Mouse (Mus musculus) c-Kit-negative CD71-positive TER-119-positive erythroid progenitor cells, embryonic 14.5 days (primary cell): ENCODE measurements around the gene Clec2i.
"Not testable (repeated sequence)": the region's sequence is repeated elsewhere in the genome, so short reads cannot be mapped to it uniquely, and the experiment has no call there.

Experiments used
- DNase-seq: peaks from one replicate; pipeline ENCODE4 v3.0.0-alpha.2; 2013; ENCODE audit warnings: low read depth, low spot score

The Clec2i gene

GRCm38 (mm10) chr6:128854895-128855294 lies 32.5 kb upstream of the Clec2i start:
- no peak for DNase-seq

GRCm38 (mm10) chr6:128855477-128855876 lies 31.9 kb upstream of the Clec2i start:
- no peak for DNase-seq

DNA sequence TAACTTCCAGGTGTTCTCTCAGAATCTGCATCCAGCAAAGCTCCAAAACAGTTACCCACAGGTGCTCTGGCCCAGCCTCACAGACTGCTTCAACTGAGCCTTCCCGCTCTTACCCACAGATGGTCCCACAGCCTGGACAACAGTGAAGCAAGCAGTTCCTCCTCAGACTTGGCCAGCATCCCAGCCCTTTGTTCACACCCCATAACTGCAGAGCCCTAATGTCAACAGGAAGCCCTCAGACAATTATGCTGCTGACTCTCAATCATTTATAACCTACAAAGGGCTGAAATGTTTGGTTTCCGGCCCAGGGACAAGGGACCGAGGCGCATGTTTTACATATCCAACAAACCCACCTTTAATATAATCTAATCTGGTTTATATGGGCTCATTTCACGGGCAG lies 31.1 kb upstream of the Clec2i start:
- no peak for DNase-seq

DNA sequence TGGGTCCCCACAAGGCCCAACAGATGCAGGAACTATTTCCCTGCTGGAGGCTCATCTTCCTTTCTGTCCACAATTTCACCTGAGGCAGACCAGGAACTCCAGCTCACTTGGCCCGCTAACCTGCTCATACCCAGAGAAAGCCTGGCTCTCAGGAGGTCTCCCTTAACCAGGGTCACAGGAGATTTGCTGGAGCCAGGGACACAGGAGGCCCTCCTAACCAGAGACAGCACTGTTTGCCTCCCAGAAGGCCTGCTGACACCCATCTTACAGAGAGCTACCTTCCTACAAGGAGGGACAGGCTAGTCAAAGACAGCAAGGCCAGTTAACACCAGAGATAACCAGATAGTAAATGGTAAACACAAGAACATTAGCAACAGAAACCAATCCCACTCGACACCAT lies 29.4 kb upstream of the Clec2i start:
- no peak for DNase-seq

- no peak for DNase-seq
Measured at GRCm38 (mm10) chr6:128868861-128869260, 18.5 kb upstream of the Clec2i start.

DNA sequence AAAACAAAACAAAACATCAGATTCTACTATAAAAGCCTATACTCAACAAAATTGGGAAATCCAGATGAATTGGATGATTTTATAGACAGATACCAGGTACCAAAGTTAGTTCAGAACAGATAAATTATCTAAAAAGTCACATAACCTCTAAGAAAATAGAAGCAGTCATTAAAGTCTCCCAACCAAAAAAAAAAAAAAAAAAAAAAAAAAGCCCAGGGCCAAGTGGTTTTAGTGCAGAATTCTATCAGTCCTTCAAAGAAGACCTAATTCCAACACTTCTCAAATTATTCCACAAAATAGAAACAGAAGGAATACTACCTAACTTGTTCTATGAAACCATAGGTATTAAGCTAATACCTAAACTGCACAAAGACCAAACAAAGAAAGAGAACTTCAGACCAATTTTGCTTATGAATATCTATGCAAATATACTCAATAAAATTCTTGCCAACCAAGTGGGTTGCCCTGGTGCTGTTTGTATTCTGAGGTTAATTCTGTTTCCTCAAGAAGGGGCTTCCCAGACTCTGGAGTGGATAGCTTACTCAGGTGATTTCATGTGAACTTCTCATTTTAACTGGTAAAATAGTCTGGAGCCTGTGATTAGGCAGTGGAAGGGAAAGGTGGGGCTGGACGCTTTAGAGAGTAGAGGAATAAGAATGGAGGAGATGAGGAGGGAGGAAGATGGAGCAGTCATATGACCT lies 15.3 kb upstream of the Clec2i start:
- DNase-seq = no peak

GRCm38 (mm10) chr6:128888834-128889233 lies 1.4 kb downstream of the Clec2i start:
- DNase-seq = no peak

GRCm38 (mm10) chr6:128890948-128891355 lies 3.6 kb downstream of the Clec2i start, which contains the start of gene BC035044:
Gene BC035044, minus strand, starts transcription at chr6:128891126.
- no peak for DNase-seq

GRCm38 (mm10) chr6:128895404-128896001 lies 8.1 kb downstream of the Clec2i start:
- no peak for DNase-seq

DNA sequence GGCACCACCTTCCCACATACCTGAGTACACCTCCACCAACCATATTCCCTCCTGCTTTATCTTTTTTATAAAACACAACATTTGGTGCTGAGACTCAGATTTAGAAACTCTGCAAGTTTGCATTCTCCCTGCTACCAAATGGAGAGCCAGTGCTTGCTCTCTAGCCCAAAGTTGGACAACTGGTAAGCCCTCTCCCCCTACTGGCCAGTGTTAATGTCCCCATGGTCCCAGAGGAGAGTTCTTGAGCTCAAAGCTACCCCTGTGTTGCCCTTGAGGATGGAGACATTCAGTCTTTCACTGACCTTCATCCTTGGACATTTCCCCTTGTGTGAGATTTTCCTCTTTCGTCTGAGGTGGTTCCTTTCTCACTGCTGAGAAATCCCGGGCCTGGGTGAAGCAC lies 12.7 kb downstream of the Clec2i start:
- DNase-seq = no peak

DNA sequence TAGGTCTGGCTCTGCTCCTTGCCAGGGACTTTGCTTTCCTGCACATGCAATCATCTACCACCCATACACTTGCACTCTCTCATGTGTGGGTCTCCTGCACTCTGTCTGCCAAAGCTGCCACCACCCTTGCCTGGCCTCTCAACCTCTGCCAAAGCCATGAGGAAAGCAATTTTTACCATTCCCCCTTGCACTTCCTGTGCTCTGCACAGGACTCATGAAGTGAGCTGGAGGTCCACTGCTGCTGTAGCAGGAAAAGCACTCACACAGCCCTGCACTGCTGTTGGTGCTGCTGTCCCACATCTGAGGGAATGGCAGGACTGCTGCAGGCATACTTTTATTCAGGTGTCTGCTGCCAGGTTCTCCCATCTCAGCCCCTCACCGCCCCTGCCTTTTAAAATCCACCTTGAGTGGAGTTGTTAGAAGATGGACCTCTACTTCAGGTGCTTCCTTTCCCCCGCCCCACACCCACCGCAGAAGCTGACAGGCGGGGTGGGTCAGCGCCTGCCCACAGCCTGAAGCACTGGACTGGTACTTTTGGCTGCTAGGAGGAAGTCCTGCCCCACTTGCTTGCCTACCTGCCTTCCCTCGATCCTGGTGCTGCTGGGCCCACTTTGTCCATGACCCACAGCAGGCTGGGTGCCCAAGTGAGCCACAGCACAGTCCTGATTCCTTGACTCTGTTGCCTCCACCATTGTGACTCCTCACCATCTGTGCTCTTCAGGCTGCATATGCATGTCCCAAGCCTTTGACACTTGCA lies 13.6 kb downstream of the Clec2i start:
- not testable (repeated sequence) for DNase-seq

DNA sequence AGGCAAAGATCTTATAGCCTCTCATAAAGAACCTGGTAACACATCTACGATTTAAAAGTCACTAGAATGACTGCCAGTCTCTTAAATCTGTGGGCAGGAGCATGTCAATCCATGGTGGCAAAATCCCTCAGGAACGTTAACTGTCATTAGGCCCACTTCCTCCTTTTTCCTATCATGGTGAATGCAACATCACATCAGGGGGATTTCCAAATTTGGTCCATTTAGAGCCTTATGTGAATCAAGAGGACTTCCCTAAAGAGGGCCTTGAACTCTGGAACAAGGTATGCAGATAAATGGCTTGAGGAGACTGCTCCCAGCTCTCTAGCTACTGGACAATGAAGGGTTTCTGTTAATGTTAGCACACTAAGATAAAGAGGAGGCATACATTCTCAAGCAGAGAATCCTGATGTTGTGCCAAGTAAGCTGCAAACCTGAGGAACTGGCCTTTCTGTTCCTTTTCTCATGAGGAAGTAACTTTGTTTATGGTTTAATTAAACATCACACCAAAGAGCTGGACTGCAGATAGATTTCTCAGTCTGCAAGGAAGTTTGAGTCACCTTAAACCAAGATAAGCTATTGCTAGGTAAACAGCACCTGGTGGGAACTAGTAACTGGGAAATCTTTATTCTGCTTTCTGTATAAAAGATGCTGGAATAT lies 26.3 kb downstream of the Clec2i start:
- no peak for DNase-seq

DNA sequence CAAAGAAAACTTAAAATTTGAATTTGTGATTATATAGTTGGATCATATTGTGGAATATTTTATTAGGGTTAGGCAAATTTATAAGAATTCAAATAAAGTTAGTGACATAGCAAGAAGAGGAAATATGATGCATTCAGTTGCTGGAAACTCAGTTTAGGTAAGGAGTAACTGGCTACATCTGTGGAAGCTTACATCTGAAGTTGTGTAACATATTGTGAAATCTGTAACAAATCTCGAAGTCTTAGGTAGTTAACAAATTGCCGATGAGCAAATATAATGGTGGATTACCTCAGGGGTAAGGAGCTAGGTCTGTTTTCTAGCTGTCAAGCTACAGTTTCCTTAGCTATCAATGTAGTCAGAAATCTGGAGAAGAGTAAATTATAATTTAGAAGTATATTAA lies 29.9 kb downstream of the Clec2i start:
- no peak for DNase-seq

DNA sequence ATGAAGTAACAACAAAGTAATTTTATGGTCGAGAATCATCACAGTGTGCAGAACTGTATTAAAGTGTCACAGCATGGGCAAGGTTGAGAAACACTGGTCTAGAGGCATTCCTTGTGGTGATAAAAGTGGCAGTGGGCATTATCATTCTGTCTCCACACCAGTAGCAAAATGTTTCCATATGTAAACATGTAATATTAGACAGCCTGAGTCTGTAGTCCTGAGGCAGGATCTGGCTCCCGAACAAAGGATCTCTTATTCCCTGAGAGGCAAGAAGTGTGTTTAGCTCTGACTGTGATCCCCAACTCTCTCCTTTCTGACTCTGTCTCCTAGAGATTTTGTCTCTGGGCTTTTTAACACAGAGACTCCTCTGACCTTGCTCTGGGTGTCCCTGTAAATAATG lies 45.7 kb downstream of the Clec2i start:
- DNase-seq = no peak

GRCm38 (mm10) chr6:128934081-128934480 lies 46.7 kb downstream of the Clec2i start, which contains the start of gene Clec2g:
Gene Clec2g, plus strand, starts transcription at chr6:128934381.
- DNase-seq = not testable (repeated sequence)

- DNase-seq = not testable (repeated sequence)
Measured at GRCm38 (mm10) chr6:128935889-128936665, 48.7 kb downstream of the Clec2i start.

DNA sequence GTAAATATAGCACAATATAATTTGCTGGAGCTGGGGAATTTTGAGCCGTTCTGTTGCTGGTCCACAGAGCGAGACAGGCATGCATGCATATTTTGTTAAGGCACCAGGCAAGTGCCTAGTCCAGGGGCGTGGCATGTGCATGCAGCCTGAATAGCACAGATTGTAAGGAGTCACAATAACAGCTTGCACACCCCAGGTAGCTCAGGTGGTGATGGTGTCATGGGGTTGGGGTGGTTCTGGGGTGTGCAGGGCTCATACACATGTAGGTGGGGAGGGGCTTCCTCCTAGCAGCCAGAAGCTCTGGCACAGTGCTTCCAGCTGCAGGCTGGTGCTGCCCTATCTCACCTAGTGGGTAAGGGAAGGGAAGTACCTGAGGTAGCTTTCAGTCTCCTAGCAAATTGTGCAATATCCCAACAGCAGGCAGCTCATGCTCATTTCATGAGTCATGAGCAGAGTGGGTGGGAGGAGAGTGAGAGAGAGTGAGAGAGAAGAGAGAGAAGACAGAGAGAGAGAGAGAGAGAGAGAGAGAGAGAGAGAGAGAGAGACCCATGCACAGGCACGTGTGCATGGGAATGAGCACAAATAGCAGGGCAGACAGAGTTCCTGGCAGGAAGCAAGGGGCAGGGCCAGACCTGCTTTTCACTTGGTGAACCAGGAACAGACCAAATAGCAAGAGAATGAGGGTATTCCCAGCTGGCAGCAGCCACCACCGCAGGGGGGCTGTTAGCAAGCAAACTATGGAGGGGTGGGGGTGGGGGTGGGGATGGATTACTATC lies 54.4 kb downstream of the Clec2i start:
- no peak for DNase-seq

DNA sequence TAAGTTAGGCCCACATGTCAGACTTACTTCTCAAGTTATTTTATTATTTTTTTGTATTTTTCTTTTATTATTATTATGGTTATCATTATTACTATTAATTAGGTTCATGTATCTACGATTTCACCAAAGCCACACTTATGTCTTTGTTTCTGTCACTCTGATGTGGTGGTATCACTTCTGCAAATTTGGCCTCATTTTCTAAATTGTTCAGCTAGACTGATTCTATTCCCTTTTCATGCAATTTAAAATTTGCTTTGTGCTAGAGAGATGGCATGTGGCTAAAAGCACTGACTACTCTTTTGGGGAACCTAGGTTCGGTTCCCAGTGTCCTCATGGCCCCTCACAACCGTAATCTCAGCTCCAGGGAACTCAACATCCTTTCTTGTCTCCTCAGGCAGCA lies 58.2 kb downstream of the Clec2i start:
- no peak for DNase-seq
